Mouse (Mus musculus) liver, embryonic 14.5 days (tissue): ENCODE results near the gene Capsl. TPM values are rescaled to one million over a fixed set of nuclear protein-coding genes. Genes with fewer than 3 reads are reported as not detected.

ENCODE experiments used
- ATAC-seq: fragments of 200-750 bp; cut with Nextera tagmentation; 2 replicates; pipeline ENCODE4 v1.8.0; 2017; ENCODE audit warnings: moderate number of reproducible peaks, mild to moderate bottlenecking, moderate library complexity; ENCODE audit not compliant: insufficient read depth
- DNase-seq, 3 experiments: peaks; one replicate each; pipeline ENCODE4 v3.0.0-alpha.2; 2012 to 2013; ENCODE audit warnings: low read depth in 3 of 3, low spot score in 3 of 3
- H3K27ac ChIP-seq: fragments of 300-500 bp; sonication (generic); 2 replicates; pipeline ENCODE4 v1.5.1; 2014; ENCODE audit warnings: moderate library complexity, mild to moderate bottlenecking, control low read depth, inconsistent platforms
- H3K27me3 ChIP-seq: fragments of 300-500 bp; sonication (generic); 2 replicates; pipeline ENCODE4 v1.6.1; 2014; ENCODE audit warnings: mild to moderate bottlenecking, low read length, moderate library complexity; ENCODE audit not compliant: control insufficient read depth, insufficient read depth
- H3K36me3 ChIP-seq: fragments of 300-500 bp; sonication (generic); replicated peaks from 2 replicates; pipeline ENCODE4 v1.6.1; 2014; ENCODE audit warnings: low read depth; ENCODE audit not compliant: control insufficient read depth, insufficient read depth
- H3K4me1 ChIP-seq, 2 experiments: fragments of 200-500 bp in 1 of 2; fragments of 300-500 bp in 1 of 2; sonication (generic) in 1 of 2; replicated peaks; 2 replicates each; pipeline ENCODE4 v1.6.1; 2012 to 2014; ENCODE audit warnings: antibody characterized with exemption in 1 of 2, inconsistent platforms in 1 of 2, low read length in 1 of 2; ENCODE audit not compliant: control insufficient read depth in 2 of 2, insufficient read depth in 2 of 2
- H3K4me2 ChIP-seq: fragments of 300-500 bp; sonication (generic); 2 replicates; pipeline ENCODE4 v1.6.1; 2014; ENCODE audit warnings: low read depth, mild to moderate bottlenecking, control low read depth, moderate library complexity
- H3K4me3 ChIP-seq, 2 experiments: fragments of 200-500 bp in 1 of 2; fragments of 300-500 bp in 1 of 2; sonication (generic) in 1 of 2; 2 replicates each; pipeline ENCODE4 v1.5.1; 2012 to 2014; ENCODE audit warnings: low read depth in 2 of 2, low read length in 2 of 2, mild to moderate bottlenecking in 2 of 2, control low read depth in 1 of 2, inconsistent platforms in 1 of 2, moderate library complexity in 1 of 2; ENCODE audit not compliant: insufficient read depth in 1 of 2
- H3K9ac ChIP-seq: fragments of 300-500 bp; sonication (generic); replicated peaks from 2 replicates; pipeline ENCODE4 v1.6.1; 2014; ENCODE audit warnings: mild to moderate bottlenecking, control low read depth, moderate library complexity
- H3K9me3 ChIP-seq: fragments of 300-500 bp; sonication (generic); 2 replicates; pipeline ENCODE4 v1.6.1; 2016; ENCODE audit warnings: low read length, mixed read lengths; ENCODE audit not compliant: control insufficient read depth
- CTCF ChIP-seq: IDR thresholded peaks from 2 replicates; pipeline ENCODE4 v1.5.1; 2016; ENCODE audit warnings: antibody characterized with exemption, low read depth, control low read depth
- EP300 ChIP-seq: IDR thresholded peaks from 2 replicates; pipeline ENCODE4 v1.6.1; 2016; ENCODE audit warnings: antibody characterized with exemption, low read depth
- WGBS: fragments of 180-500 bp; shearing (Covaris S2); extraction: QIAGEN DNeasy Blood & Tissue Kit; methylation state at CpG from one replicate; pipeline ENCODE4 v1.1.7; 2014; ENCODE audit not compliant: insufficient replicate concordance; 5-methylcytosine and 5-hydroxymethylcytosine counted together
- polyA plus RNA-seq, 2 experiments: library from polyadenylated mRNA; depleted of rRNA in 1 of 2; stranded (reverse) in 1 of 2; unstranded in 1 of 2; fragments of >200 nt; fragmentation: Nextera tagmentation in 1 of 2; extraction: Ambion mirVana in 1 of 2; gene quantifications; 2 replicates each; pipeline versions ENCODE4 v1.2.1 to v1.2.3; 2012 to 2014

Gene Capsl
- polyA plus RNA-seq, 2 experiments = 0.29 to 1.2 TPM

DNA sequence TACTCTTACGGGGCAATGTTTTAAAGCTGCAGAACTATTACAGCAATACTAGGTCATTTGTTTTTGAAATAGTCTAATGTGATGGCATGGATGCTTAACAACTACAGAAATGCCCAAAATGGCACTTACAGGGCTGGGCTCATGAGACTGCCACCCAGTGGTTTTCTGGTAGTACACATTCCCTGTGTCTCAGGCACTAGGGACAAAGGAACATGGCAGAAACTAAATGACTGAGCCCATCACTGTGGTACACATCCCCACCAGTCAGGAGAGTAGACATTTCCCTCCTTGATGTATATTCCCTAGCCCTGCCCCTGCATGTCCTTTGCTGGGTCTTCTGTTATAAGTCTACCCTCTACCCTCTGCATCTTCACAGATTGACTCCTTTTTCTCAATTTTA lies 16.2 kb downstream of the Capsl start:
- ATAC-seq = no peak
- Histone ChIP-seq H3K4me1 (no peaks in the 10 kb centered on the region), H3K4me3 (no peak overlapping the region), H3K27ac (no peak overlapping the region), H3K36me3 (no peaks in the 10 kb centered on the region), H3K4me2 (no peak overlapping the region), H3K27me3 (no peaks in the 10 kb centered on the region), H3K9me3 (no peaks in the 10 kb centered on the region), H3K9ac (no peak overlapping the region)
- 50% methylated on average over 1 of the region's 1 CpGs for WGBS
- no peak for TF ChIP-seq EP300
- TF ChIP-seq CTCF = peak; percentile 53
- no peak for DNase-seq

- TF ChIP-seq CTCF (no peak), EP300 (no peak)
- no peaks in the 10 kb centered on the region for H3K36me3 ChIP-seq
- DNase-seq = no peak
- no peaks in the 10 kb centered on the region for H3K9me3 ChIP-seq
- H3K4me3 ChIP-seq = no peak overlapping the region
- H3K27ac ChIP-seq = no peak overlapping the region
- WGBS = 55% methylated on average over 1 of the region's 1 CpGs
- H3K9ac ChIP-seq = no peak overlapping the region
- no peaks in the 10 kb centered on the region for H3K27me3 ChIP-seq
- no peak overlapping the region for H3K4me2 ChIP-seq
- H3K4me1 ChIP-seq = no peaks in the 10 kb centered on the region
- no peak for ATAC-seq
These were observed 17.0 kb downstream of the Capsl start for GRCm38 (mm10) chr15:9452842-9453241.

DNA sequence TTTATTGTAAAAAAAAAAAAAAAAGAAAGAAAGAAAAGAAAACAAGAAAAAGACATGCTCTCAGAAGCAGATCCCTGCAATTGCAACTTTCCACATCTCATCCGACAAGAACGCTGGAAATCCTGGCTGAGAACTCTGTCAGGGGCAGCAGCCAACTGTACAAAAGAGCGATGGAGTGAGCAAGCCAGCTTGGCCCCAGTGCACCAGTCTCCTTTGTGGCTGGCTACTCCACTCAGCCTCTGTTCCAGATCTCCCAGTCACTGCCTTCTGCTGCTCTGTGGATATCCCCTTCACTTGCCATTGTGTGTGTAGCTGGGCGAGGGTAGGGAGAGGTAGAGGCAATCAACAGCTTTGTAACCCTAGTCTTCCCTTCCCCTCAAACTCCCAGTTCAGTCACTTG lies 18.4 kb downstream of the Capsl start:
- TF ChIP-seq EP300 (no peak), CTCF (no peak)
- H3K27me3 ChIP-seq = no peaks in the 10 kb centered on the region
- H3K36me3 ChIP-seq = no peaks in the 10 kb centered on the region
- H3K27ac ChIP-seq = no peak overlapping the region
- no peaks in the 10 kb centered on the region for H3K4me1 ChIP-seq
- no peak overlapping the region for H3K4me3 ChIP-seq
- ATAC-seq (no peak), DNase-seq (no peak)
- 57% methylated on average over 4 of the region's 4 CpGs for WGBS
- no peak overlapping the region for H3K4me2 ChIP-seq
- H3K9me3 ChIP-seq = no peaks in the 10 kb centered on the region
- no peak overlapping the region for H3K9ac ChIP-seq

GRCm38 (mm10) chr15:9455241-9455640 lies 19.4 kb downstream of the Capsl start:
- H3K27ac ChIP-seq = no peak overlapping the region
- H3K9ac ChIP-seq = no peak overlapping the region
- no peak overlapping the region for H3K4me2 ChIP-seq
- TF ChIP-seq CTCF (peak; percentile 88), EP300 (no peak)
- DNase-seq (no peak), ATAC-seq (peak; percentile 74)
- H3K27me3 ChIP-seq = no peaks in the 10 kb centered on the region
- no peak overlapping the region for H3K4me3 ChIP-seq
- 31% methylated on average over 4 of the region's 4 CpGs for WGBS
- H3K9me3 ChIP-seq = no peaks in the 10 kb centered on the region
- H3K4me1 ChIP-seq = no peaks in the 10 kb centered on the region
- H3K36me3 ChIP-seq = no peaks in the 10 kb centered on the region

GRCm38 (mm10) chr15:9463521-9464027 lies 27.7 kb downstream of the Capsl start:
- H3K9me3 ChIP-seq = no peaks in the 10 kb centered on the region
- 10% methylated on average over 7 of the region's 7 CpGs for WGBS
- ATAC-seq = peak; percentile 92

More at GRCm38 (mm10) chr15:9463521-9464027, 27.7 kb downstream of the Capsl start:
- peaks cover 18 to 24% of the 10 kb centered on the region in 2 experiments for H3K4me1 ChIP-seq
- H3K27ac ChIP-seq = peak overlapping the region; percentile 63
- DNase-seq = peak; percentile 49 to 71 (median 54)
- no peaks in the 10 kb centered on the region for H3K27me3 ChIP-seq
- no peak for TF ChIP-seq CTCF
- TF ChIP-seq EP300 = no peak
- no peaks in the 10 kb centered on the region for H3K36me3 ChIP-seq
- H3K4me2 ChIP-seq = peak overlapping the region; percentile 51
- peak overlapping the region; percentile 28 for H3K9ac ChIP-seq
- peak overlapping the region; percentile 6 to 23; a peak in 3 of 4 replicates for H3K4me3 ChIP-seq
